Mouse (Mus musculus) neutrophil, adult 5-6 weeks (primary cell): Measurements from ENCODE around the gene Rhot1. TPM values are rescaled to one million over a fixed set of nuclear protein-coding genes. Genes with fewer than 3 reads are reported as not detected.

Experiments
- ATAC-seq: fragments of 151-379, 151-347 bp; 2 replicates; pipeline ENCODE4 v1.8.0; 2017; ENCODE audit warnings: mild to moderate bottlenecking, moderate TSS enrichment; ENCODE audit not compliant: insufficient number of reproducible peaks, poor library complexity, low FRiP score, severe bottlenecking; ENCODE audit errors: extremely low read depth
- total RNA-seq: library from RNA; stranded (forward); fragments of 200-1000 nt; gene quantifications from 2 replicates; pipeline ENCODE4 v1.2.3, GENCODE M21; 2017

Gene Rhot1
- 51.7 and 56.6 TPM in 2 replicates for total RNA-seq

DNA sequence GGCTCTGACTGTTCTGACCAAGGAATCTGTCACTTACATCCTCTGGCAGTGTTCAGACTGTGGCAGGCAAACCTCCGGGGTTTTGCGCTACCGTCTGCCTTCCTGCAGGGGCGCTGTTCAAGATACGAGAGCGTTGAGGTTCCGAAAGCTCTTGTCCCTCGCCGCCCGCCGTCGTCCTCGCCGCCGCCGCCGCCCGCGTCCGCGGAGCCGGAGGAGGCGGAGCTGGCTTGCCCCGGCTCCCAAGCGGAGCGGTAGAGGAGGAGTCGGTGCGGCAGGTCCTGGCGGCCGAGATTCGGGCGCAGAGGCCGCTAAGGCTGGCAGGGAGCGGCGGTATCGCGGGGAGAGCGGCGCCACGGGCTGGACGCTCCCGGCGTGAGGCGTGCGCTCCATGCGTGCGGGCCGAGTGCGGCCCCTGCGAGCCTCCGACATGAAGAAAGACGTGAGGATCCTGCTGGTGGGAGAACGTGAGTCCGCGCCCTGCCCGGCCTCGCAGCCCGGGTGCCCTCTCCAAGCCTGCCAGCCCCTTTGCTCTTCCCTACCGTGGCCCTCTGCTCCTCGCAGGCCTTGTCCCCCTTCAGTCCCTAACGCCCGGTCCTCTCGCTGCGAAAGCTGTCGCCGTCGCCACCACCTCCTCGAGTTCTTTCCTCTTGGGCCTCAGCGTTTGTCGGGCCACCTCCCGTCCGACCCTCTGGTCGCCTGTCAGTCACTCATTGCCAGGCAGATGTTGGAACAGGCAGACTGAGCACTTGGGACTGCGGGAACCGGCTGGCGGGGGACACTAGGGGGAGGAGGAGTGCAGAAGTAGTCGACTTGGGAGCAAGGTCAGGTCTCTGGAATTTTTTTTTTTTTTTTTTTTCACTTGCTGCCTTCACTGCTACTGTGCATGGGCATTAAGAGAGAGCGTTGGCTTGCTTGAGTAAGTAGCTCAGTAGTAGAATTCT lies at the start of gene Rhot1:
Gene Rhot1, plus strand, starts transcription at position 160 of the 941 bp plus-strand sequence.
- peak; percentile 96 for ATAC-seq

DNA sequence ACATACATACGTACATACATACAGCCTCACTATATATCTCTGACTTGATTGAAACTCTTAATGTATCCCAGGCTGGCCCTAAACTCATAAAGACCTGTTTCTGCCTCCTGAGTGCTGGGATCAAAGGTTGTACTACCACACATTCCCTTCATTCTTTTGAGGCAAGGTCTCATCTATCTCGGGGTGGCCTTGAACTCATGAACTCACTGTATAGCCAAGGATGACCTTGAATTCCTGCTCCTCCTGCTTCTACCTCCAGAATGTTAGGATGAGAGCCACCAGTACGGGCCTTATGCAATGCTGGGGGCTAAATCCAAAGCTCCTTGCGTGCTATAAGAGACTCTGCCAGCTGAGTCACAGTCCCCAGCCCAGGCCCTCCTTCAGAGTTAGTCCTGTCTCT lies 47.8 kb upstream of the Rhot1 start:
- ATAC-seq = no peak

DNA sequence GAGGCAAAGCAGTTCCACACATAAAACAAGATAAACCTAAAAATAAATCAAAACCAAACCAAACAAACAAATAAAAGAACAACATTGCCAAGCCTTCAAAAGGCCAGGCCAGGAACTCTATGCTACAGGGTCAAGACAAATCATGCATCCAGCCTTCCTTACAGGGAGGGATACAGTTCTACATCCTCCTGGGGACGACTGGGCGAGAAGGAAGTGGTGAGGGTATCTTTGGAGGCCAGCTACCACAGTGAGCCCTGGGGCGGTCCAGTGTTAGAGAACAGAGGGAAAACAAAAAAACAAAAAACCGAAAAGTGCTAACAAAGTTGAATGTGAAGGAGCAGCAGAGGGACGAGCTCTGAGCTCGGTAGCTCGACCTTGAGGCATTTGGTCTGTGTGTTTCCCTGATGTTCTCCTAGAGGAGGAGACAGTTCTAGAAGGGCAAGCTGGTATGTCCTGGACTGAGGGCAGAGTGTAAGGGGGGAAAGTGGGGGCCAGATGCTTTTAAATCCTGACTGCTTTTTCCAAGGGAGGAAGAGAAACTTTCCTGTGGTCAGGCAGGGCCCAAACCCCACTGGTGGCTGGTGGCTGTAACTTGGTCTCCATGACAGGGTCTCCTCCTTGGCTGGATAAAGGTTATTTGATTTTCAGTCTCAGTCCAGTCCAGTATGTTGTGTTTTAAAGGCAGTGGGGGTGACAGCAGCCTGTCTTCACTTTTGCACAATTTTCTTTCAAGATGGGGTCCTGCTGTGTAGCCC lies 45.3 kb upstream of the Rhot1 start:
- no peak for ATAC-seq

DNA sequence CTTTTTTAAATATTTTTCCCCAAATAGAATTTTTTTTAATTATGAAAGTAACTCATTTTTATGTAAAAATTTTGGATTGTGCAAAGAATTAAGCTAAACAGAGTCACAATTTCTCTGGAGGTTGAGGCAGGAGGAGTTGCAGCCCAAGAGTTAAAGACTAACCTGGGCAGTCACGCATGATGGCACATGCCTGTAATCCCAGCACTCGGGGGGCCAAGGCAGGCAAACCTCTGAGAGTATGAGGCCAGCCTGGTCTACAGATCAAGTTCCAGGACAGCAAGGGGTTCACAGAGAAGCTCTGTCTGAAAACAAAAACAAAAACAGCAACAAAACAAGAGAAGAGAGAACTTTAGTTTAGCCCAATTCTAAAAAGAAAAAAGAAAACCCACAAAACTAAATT lies 44.6 kb upstream of the Rhot1 start:
- no peak for ATAC-seq

DNA sequence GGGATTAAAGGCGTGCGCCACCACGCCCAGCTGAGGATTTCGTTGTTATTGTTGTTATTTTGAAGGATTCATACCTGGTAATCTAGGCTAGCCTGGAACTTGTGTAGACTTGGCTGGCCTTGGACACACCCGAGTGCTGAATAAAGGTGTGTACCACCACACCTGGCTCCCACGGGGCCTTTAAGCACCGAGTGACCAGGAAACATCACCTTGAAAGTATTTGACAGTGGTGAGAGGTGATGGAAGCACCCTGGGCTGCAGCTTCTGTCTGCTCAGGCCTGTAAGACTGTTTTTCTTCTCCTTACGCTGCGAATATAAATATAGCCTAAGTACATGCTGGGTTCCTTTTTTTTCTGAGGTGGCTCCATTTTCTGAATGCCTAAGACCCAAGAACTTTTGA lies 40.7 kb upstream of the Rhot1 start:
- no peak for ATAC-seq

DNA sequence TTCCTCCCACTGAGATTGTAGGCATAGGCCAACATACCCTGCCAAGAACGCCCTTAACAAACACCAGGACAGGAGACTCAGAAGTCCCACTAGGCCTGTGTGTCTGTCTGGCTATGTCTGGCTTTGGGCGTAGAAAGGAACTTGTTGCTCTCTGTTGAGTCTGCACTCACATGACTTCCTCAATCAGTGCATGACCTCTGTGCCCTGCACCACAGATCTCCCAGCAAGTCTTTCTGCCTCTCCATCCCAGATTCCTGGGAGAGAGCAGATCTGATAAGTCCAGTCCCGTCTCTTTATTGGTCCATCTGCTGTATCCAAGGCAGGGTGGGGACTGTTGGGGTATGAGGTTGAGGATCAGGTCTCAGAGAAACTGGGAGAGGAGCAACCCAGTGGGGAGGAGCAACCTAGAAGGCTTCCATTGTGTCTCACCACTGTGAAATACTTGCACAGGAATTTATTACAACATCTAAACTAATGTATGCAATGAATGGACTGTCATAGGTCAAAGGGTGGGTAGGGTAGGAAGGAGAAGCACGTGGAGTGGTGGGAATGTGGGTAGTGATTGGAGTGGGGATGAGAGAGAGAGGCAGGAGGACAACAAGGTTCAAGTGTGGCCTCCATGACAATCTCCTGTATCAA lies 40.1 kb upstream of the Rhot1 start:
- 0 out of 2 replicates have a peak, but pooled peaks have one; percentile 43 for ATAC-seq

DNA sequence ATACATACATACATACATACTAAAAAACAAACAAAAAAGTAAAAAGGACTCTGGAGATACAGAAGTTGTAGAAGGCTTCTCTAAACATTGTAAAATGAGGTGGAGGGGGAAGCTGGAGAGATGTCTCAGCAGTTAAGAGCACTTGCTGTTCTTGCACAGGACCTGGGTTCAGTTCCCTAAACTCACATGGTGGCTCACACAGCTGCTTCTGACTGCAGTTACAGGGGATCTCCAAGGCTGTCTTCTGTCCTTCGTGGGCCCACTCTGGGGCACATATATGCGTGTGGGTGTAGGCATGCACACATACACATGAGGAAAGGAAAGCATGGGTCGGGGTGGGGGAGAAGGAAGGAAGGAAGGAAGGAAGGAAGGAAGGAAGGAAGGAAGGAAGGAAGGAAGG lies 39.2 kb upstream of the Rhot1 start:
- no peak for ATAC-seq

DNA sequence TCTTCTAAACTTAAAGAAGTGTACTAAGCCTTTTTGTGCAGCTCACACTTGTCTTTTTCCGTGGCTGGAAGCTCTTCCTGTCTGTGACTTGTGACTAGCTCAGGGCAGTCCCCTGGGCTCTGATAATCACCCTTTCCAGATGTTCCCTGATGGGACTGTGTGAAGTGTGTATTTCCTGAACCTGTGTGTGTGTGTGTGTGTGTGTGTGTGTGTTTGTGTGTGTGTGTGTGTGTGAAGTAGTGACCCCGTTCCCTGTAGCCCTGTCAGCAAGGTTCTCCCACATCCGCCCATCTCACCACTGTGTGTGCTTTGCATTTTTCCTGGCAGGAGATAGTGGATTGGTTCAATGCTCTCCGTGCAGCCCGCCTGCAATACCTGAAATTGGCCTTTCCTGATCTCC lies 38.5 kb upstream of the Rhot1 start:
- ATAC-seq = no peak

DNA sequence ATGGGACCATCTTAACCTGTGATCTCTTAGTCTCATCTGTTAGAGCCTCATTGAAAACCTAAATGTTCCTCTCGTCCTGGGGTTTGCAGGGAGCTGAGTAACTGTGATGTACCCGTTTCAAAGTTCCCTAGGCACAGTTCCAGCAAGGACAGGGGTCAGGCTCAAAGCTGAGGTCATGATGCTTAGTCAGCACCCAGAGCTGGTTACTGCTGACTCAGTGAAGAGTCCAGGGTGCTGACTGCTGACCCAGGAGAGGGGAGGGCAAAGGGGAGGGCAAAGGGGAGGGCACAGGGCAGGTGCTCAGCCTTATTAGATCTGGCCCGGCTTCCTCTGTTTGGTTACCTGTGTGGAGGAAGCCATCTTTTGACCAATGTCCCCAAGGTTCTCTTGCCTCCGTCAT lies 36.9 kb upstream of the Rhot1 start:
- ATAC-seq = no peak

DNA sequence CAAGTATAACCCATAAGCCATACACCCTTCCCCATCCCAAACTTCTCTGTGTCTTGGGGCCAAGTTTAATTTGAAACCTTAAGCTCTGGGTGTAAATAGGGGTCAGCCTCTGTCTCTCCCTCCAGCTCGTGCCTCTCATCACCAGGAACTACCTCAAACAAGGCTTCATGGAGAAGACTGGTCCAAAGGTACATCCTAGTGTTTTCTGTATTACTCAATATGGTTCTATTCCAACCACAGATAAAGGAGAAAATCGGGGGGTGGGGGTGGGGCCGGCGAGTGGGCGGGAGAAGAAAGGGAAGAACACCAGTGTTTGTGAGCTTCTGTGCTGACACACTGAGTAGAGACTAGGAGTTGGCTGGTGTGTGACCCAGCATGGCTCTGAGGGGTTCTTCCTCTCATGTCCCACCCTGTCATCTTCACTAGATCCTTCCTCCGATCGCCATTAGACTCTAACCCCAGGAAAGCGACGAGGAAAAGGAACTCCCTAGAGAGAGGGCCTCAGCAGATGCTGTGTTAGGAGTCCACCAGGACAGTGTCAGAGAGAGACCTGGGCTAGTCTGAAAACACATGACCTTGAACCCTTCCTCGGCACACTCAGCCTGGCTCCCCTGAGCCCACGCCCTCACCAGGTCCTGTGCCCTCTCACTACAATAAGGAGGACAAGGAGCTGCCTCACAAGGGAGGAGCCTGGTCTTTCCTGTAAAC lies 34.7 kb upstream of the Rhot1 start:
- ATAC-seq = no peak

DNA sequence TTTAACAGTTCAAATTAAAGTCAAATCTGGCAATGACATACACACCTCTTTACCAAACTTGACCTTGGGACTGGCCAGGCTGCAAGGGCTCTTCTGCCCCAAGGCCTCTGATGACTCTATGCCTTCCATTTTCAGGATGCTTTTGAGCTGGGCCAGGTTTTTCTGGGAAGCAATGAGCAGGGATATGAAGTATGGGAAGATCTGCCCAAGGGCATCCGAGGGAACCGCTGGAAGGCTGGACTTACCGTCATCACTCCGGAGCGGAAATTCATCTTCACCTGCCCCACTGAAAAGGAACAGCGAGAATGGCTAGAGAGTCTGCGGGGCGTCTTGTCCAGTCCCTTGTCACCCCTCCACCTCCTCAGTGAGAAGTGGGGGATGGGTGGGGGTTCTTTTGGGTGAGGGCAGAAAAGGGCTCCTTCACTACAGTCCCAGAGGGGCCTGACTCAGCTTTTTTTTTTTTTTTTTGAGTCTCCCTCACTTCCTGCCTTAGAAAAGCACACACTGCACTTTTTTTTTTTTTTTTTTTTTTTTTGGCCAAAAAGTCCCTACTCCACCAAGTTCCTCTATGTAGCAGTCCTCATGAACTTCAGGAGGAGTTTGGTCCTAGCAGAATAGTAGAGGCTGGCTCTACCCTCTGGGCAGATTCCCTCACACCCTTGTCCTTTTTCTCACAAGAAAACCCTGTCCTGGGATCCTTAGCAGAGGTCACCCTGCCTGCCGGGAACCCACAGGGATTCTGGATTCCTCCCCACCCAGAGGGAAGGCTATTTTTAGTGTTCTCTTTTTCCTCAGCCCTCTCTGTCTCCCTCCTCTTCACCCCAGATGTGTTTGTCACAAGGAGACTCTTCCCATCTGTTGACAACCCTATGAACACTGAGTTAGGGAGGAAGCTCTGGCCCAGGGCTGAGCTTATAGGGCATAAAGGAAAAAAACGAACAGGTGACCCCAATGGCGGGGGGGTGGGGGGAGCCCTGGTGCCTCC lies 31.6 kb upstream of the Rhot1 start:
- ATAC-seq = no peak

DNA sequence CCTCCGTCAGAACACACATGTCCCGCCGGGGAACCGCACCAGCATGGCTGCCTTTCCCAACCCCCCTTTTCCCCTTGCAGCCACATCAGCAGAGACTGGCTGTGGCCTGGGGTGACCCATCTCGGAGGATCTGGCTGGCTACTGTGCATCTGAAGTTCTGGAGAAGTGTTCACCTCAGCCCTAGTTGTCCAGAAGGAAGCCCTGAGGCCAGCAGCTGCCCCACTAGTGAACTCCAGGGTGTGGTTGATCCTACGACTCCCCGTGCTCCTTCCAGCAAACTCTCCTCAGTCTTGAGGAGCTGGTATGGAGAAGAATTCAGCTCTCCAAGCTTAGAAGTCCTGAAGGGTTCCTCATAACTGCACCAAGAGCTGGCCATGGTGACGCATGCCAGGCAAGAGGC lies 30.5 kb upstream of the Rhot1 start:
- no peak for ATAC-seq

DNA sequence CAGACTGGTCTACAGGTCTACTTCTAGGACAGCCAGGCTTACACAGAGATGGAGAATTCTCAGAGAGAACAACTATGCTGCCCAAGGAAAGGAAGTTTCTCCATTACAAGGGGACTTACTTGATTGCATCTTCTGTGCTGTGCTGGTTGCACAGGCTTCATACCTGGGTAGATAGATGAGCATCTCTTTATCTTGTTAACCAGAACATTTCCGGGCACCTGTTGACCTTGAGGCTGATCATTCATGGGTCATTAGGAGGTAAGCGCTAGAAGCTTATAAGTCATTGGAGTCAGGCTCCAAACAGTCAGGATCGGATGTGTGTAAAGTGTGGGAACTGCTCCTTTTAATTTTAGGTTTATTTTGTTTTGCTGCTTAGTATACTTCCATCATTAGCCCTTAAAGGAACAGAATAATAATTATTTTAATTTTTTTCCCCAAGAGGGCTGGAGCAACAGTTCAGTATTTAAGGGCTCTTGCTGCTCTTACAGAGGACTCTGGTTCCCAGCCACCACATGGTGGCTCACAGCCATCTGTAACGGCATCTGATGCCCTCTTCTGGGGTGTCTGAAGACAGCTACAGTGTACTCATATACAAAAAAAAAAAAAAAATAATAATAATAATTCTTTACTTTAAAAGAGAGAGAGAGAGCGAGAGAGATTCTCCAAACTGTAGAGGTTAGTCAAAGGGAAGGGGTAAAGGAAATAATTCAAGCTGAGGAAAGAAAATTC lies 27.6 kb upstream of the Rhot1 start:
- no peak for ATAC-seq

DNA sequence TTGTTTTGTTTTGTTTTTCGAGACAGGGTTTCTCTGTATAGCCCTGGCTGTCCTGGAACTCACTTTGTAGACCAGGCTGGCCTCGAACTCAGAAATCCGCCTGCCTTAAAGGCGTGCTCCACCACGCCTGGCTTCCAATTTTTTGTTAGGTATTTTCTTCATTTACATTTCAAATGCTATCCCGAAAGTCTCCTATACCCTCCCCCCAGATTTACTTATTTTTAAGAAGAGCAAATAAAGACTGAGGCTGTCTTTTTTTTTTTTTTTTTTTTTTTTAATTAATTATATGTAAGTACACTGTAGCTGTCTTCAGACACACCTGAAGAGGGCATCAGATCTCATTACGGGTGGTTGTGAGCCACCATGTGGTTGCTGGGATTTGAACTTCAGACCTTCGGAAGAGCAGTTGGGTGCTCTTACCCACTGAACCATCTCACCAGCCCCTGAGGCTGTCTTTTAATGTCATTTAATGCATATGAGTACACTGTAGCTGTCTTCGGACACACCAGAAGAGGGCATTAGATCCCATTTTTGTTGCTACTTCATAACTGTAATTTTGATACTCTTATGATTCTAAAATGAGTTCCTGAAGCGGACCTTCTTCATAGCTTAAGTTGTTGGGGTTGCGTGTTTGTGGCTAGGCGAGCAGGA lies 25.6 kb upstream of the Rhot1 start:
- peak; percentile 52 for ATAC-seq

DNA sequence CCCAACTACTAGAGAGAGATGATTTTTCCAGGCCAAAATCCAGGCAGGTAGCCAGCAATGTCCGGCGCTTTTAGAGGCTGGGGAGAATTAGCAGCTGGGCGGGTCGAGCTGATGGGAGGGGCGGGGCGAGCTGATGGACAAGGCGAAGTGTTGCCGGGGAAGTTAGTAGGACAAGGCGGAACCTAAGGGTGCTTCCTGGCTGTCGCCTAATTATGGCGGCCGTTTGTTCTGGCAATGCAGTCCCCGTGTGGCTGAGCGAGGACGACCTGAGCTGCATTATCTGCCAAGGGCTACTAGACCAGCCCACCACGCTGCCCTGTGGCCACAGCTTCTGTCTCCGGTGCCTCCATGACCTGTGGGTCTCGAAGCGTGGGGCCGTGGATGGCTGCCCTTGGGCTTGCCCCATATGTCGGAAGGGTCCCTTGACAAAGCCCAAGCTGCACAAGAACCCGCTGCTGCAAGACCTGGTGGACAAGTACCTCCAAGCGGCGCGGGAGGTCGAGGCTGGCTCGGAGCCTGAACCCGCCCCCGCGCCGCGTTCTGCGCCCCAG lies 25.0 kb upstream of the Rhot1 start, which contains the start of gene Rnf135:
Gene Rnf135, plus strand, starts transcription at position 147 of the 551 bp plus-strand sequence.
- peak; percentile 97 for ATAC-seq

DNA sequence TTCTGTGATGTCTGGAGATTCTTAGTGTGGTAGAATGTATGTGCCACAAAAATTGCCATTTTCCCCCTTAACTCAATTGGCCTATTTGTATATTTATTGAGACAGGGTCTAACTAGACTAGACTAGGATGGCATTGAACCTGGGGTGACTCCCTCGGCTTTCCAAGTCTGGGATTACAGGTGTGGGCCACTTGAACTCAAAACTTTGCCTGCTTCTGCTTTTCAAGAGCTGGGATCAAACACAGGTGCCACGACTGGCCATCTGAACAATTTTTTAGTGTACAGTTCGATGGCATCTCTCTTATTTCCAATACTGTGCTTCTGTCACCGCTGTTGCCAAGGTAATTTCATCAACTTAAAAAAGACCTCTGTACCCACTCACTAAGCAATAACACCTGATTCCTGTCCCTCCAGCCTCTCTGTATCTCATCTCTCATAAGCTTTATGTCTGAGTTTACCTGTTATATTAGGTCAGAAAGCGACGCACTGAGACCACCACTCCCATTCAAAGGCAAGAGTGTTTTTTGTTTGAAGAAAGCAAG lies 24.2 kb upstream of the Rhot1 start:
- no peak for ATAC-seq
